Mouse (Mus musculus) hindbrain, embryonic 15.5 days (tissue): Measurements from ENCODE around the gene Ppp2r3a. TPM values are rescaled to one million over a fixed set of nuclear protein-coding genes. Genes with fewer than 3 reads are reported as not detected.

Source experiments
- ATAC-seq: fragments of 200-750 bp; cut with Nextera tagmentation; 2 replicates; pipeline ENCODE4 v1.8.0; 2017; ENCODE audit warnings: low read depth, moderate number of reproducible peaks, moderate TSS enrichment; ENCODE audit not compliant: low FRiP score
- H3K27ac ChIP-seq: fragments of 300-500 bp; sonication (generic); replicated peaks from 2 replicates; pipeline ENCODE4 v1.5.1; 2015; ENCODE audit warnings: mild to moderate bottlenecking, inconsistent platforms
- H3K27me3 ChIP-seq: fragments of 300-500 bp; sonication (generic); 2 replicates; pipeline ENCODE4 v1.6.1; 2015; ENCODE audit warnings: control low read depth, inconsistent platforms
- H3K36me3 ChIP-seq: fragments of 300-500 bp; sonication (generic); 2 replicates; pipeline ENCODE4 v1.6.1; 2015; ENCODE audit warnings: control low read depth, inconsistent platforms
- H3K4me1 ChIP-seq: fragments of 300-500 bp; sonication (generic); replicated peaks from 2 replicates; pipeline ENCODE4 v1.6.1; 2015; ENCODE audit warnings: control low read depth, inconsistent platforms
- H3K4me2 ChIP-seq: fragments of 300-500 bp; sonication (generic); 2 replicates; pipeline ENCODE4 v1.6.1; 2015; ENCODE audit warnings: moderate library complexity, mild to moderate bottlenecking, inconsistent platforms
- H3K4me3 ChIP-seq: fragments of 300-500 bp; sonication (generic); 2 replicates; pipeline ENCODE4 v1.5.1; 2015; ENCODE audit warnings: mild to moderate bottlenecking, inconsistent platforms
- H3K9ac ChIP-seq: fragments of 300-500 bp; sonication (generic); 2 replicates; pipeline ENCODE4 v1.6.1; 2015; ENCODE audit warnings: inconsistent platforms
- H3K9me3 ChIP-seq: fragments of 300-500 bp; sonication (generic); 2 replicates; pipeline ENCODE4 v1.6.1; 2016; ENCODE audit warnings: control low read depth, inconsistent platforms
- WGBS: fragments of 180-500 bp; shearing (Covaris S2); methylation state at CpG from one replicate; pipeline ENCODE4 v1.1.7; 2015; 5-methylcytosine and 5-hydroxymethylcytosine counted together
- polyA plus RNA-seq: library from polyadenylated mRNA; unstranded; fragments of >200 nt; fragmentation: Nextera tagmentation; extraction: Ambion mirVana; gene quantifications from 2 replicates; pipeline ENCODE4 v1.2.1, GENCODE M21; 2015

The Ppp2r3a gene
- polyA plus RNA-seq, 1 experiment from 2014 or later = 23.3 TPM

DNA sequence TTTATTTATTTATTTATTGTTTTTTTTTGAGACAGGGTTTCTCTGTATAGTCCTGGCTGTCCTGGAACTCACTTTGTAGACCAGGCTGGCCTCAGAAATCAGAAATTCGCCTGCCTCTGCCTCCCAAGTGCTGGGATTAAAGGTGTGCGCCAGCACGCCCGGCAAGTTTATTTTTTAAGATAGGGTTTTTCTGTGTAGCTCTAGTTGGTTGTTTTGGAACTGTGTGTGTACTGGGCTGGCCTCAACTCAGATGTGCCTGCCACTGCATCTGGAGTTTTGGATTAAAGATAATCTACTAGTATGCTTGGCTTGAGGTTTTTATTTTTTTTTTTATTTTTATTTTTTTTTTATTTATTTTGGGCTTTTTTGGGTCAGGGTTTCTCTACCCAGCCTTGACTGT, 156.2 kb downstream of the Ppp2r3a start:
- Histone ChIP-seq H3K4me1 (0 out of 2 replicates have a peak, but pooled peaks cover 3% of the 10 kb centered on the region), H3K4me3 (no peak overlapping the region), H3K36me3 (0 out of 2 replicates have a peak, but pooled peaks cover under 1% of the 10 kb centered on the region), H3K9ac (no peak overlapping the region), H3K27me3 (no peaks in the 10 kb centered on the region), H3K27ac (no peak overlapping the region), H3K9me3 (no peaks in the 10 kb centered on the region), H3K4me2 (no peak overlapping the region)
- ATAC-seq = no peak
- WGBS = 97% methylated on average over 4 of the region's 4 CpGs

DNA sequence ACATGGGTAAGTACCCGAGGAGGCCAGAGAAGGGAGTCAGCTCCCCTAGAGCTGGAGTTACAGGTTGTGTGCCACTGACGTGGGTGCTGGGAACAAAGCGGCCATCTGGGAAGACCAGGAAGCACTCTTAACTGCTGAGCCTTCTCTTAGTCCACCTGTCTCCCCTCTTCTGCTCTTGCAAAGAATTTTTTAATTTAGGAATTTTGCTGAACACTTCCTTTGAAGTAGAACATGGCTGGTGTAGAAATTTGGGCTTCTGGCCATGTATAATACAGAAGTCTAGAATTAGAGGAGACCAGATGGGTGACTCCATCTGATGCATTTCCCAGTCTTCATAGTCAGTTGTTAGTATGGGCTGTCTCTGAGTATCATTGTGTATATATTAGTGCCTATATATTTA, 167.9 kb downstream of the Ppp2r3a start:
- peaks cover 27% of the 10 kb centered on the region for H3K4me1 ChIP-seq
- no peak overlapping the region for H3K9ac ChIP-seq
- no peak overlapping the region for H3K4me3 ChIP-seq
- WGBS = 89% methylated on average over 3 of the region's 3 CpGs
- H3K9me3 ChIP-seq = no peaks in the 10 kb centered on the region
- no peaks in the 10 kb centered on the region for H3K27me3 ChIP-seq
- ATAC-seq = no peak
- H3K27ac ChIP-seq = no peak overlapping the region
- H3K36me3 ChIP-seq = no peaks in the 10 kb centered on the region
- H3K4me2 ChIP-seq = no peak overlapping the region

DNA sequence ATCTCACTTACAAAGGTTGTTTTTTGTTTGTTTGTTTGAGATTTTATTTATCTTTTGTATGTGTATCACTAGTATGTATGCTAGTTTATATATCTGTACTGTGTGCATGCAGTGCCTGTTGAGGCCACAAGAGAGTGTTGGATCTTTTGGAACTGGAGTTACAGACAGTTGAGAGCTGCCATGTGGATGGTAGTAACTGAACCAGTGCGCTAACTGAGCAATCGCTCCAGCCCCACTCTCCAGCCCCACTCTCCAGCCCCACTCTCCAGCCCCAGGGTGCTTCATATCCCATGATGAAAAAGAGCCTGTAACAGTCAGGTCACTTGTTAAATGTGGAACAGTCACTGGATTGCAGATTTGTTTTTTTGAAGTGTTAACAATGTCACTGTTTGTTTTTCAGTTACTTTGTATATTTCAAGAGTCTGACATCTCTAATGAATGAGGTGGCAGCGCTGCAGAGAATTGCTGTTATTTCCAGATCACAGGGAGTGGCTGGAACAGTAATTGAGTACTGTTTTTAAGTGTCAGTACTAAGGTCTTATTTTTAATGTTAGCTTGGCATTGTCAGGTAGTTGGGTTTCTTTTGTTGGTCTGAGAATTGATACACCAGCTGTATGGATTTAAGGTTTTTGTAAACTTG, 171.4 kb downstream of the Ppp2r3a start:
- Histone ChIP-seq H3K4me3 (no peak overlapping the region), H3K9me3 (no peaks in the 10 kb centered on the region)

DNA sequence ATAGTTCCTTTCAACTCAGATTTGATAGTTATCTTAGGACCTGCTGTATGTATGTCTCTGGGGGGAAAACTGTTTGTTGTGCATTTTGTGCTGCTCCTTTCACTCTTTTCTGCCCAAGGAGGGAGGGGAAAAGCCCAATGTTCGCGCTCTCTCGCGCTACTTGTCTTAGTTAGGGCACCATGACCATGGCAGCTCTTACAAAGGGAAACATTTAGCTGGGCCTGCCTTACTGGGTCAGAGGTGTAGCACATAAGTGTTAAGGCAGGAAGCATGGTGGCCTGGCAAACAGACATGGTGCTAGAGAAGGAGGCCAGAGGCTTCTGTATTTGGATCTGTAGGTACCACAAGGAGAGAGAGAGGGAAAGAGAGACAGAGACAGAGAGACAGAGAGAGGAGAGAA, 173.0 kb downstream of the Ppp2r3a start:
- Histone ChIP-seq H3K27ac (no peak overlapping the region), H3K9ac (no peak overlapping the region), H3K9me3 (no peaks in the 10 kb centered on the region), H3K4me2 (peak overlapping the region; percentile 82), H3K4me3 (peak overlapping the region; percentile 24), H3K36me3 (no peaks in the 10 kb centered on the region), H3K27me3 (no peaks in the 10 kb centered on the region), H3K4me1 (peaks cover 45% of the 10 kb centered on the region)
- ATAC-seq = no peak
- 37% methylated on average over 4 of the region's 4 CpGs for WGBS

More for the DNA sequence above, 171.4 kb downstream of the Ppp2r3a start:
- H3K9ac ChIP-seq = no peak overlapping the region
- H3K4me1 ChIP-seq = peaks cover 45% of the 10 kb centered on the region
- H3K27me3 ChIP-seq = no peaks in the 10 kb centered on the region
- H3K4me2 ChIP-seq = peak overlapping the region; percentile 27; the same call in 1 of the 2 replicates
- WGBS = 59% methylated on average over 3 of the region's 3 CpGs
- no peaks in the 10 kb centered on the region for H3K36me3 ChIP-seq
- H3K27ac ChIP-seq = no peak overlapping the region
- ATAC-seq = no peak

DNA sequence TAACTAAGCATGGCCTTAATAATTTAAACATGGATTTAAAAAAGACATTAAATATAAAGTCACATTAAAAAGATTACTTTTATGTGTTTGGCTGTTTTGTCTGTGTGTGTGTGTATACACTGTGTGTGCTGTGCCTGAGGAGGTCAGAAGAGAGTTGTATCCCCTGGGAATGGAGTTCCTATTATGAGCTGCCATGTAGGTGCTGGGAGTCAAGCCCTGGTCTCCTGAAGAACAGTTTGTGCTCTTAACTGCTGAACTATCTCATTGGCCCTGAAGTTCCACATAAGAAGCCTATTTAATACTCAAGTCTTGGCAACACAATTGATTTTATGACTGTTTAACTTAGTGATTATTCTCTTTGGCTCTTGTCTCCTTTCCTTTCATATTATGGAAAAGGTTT, 174.1 kb downstream of the Ppp2r3a start:
- Histone ChIP-seq H3K27ac (no peak overlapping the region), H3K36me3 (no peaks in the 10 kb centered on the region), H3K9ac (peak overlapping the region; percentile 91; the same call in 1 of the 2 replicates), H3K4me1 (peaks cover 51% of the 10 kb centered on the region), H3K4me2 (peak overlapping the region; percentile 82), H3K27me3 (no peaks in the 10 kb centered on the region), H3K9me3 (no peaks in the 10 kb centered on the region), H3K4me3 (peak overlapping the region; percentile 72)
- no peak for ATAC-seq

DNA sequence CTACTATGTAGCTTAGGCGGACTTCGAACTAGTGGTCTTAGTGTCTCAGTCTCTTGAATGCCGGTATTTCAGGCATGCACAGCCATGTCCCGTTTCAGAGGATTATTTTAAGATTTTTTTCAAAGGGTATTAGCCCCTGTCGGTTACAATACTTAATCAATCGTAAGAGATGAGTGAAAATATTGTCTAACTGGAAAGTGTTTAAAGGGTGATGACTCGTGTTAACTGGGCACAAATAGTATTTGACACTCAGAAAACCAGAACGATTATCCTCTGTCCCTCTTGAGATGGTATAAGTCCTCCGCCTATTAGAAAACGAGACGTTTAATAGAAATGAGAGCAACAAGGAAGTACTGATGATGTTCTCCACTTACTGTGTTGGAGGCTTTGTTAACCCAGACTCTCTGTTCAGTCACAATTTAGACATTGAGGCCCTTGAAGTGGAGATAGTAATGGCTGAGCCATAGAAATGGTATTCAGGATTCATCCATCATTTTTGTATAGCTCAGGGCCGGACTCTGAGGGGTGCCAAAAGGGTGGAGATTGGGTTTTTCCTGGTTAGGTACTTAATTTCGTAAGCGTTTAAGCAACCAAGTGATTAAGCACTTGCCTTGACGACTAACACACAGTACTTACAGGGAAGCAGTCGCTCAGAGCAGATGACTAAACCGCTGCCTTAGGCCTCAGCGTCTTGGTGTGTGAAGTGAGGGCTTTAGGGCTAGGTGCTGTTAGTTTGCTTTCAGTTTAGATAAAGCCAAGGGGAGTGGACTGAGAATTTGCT, 175.3 kb downstream of the Ppp2r3a start:
- H3K9ac ChIP-seq = peak overlapping the region; percentile 91
- H3K4me3 ChIP-seq = peak overlapping the region; percentile 72
- H3K4me1 ChIP-seq = peaks cover 47% of the 10 kb centered on the region
- no peaks in the 10 kb centered on the region for H3K9me3 ChIP-seq
- no peaks in the 10 kb centered on the region for H3K36me3 ChIP-seq
- H3K4me2 ChIP-seq = peak overlapping the region; percentile 82
- no peak for ATAC-seq
- under 1% methylated on average over 18 of the region's 18 CpGs for WGBS
- no peaks in the 10 kb centered on the region for H3K27me3 ChIP-seq
- no peak overlapping the region for H3K27ac ChIP-seq

DNA sequence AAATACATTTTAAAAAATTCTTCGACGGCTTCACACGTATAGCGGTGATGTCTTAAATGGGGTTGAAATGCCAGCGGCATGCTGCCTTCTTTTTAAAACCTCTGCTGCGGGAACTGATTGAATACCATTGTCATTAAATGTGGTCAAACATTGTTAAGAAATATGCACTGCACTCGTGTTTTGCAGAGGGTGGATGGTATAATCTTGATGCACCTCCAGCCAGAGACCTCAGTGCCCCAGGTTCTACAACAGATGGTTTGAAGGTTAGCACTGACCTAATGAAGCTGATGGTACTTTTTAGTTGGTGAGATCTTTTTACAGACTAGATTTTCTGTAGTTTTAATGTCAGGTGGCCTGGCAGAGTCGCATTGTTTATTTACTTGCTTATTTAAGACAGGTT, 175.9 kb downstream of the Ppp2r3a start:
- Histone ChIP-seq H3K36me3 (no peaks in the 10 kb centered on the region), H3K4me1 (peaks cover 43% of the 10 kb centered on the region), H3K9me3 (no peaks in the 10 kb centered on the region), H3K4me3 (peak overlapping the region; percentile 72), H3K4me2 (peak overlapping the region; percentile 82), H3K27ac (no peak overlapping the region), H3K9ac (peak overlapping the region; percentile 91), H3K27me3 (no peaks in the 10 kb centered on the region)
- 2% methylated on average over 8 of the region's 8 CpGs for WGBS
- ATAC-seq = no peak

DNA sequence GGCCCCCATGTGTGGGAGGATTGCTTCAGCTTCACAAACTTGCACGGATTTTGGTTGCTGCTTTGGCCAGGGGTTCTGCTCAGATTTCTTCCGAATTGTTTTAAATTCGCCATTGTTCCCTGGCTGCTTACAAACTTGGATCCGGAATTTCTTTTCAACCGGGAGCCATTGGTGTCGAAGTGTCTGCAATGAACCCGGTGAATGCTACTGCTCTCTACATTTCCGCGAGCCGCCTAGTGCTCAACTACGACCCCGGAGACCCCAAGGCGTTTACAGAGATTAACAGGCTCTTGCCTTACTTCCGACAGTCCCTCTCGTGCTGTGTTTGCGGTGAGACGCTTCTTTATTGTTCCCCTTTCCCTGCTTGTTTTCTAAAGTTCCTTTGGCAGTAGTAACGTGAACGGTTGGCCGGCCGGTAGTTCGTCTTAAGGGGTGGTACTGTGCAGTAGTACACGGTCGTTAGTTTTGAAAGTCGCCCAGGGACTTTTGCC, 176.5 kb downstream of the Ppp2r3a start:
- WGBS = under 1% methylated on average over 25 of the region's 25 CpGs
- Histone ChIP-seq H3K9ac (peak overlapping the region; percentile 91), H3K4me1 (peaks cover 39% of the 10 kb centered on the region), H3K9me3 (no peaks in the 10 kb centered on the region), H3K27me3 (no peaks in the 10 kb centered on the region), H3K27ac (peak overlapping the region; percentile 100), H3K4me2 (peak overlapping the region; percentile 82), H3K4me3 (peak overlapping the region; percentile 72), H3K36me3 (no peaks in the 10 kb centered on the region)
- no peak for ATAC-seq

DNA sequence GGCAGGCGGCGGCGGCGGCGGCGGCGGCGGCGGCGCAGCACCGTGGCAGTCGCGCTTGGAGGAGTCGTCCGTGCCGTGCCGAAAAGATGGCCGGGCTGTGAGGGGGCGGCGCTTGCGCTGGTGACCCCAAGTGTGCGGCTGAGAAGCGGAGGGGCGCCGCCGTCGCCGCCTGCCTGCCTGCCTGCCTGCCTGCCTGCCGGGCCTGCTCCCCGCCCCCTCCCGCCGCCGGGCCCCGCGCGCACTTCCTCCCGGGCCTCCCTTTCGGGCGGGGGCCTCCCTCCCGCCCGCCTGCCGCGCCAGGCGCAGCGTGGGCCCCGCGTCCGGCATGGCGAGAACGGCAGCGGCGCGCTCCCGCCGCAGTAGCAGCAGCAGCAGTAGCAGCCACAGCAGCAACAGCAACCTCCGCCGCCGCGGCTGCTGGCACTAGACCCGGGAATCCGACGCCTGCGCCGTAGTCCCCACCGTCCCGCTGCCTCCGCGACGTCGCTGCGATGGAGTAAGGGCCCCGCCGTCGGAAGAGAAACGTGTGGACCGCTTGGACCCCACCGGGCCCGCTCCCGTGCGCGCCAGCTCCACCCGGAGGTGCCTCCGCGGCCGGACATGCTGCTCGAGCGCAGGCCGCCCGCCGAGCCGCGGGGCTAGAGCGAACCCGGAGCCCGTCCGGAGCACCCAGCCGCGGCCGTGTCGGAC, 177.1 kb downstream of the Ppp2r3a start:
- Histone ChIP-seq H3K27me3 (no peaks in the 10 kb centered on the region), H3K27ac (peak overlapping the region; percentile 100), H3K4me2 (peak overlapping the region; percentile 82), H3K9ac (peak overlapping the region; percentile 91), H3K36me3 (no peaks in the 10 kb centered on the region), H3K4me3 (peak overlapping the region; percentile 72), H3K9me3 (no peaks in the 10 kb centered on the region), H3K4me1 (peaks cover 33% of the 10 kb centered on the region)
- WGBS = under 1% methylated on average over 60 of the region's 100 CpGs
- peak; percentile 61 for ATAC-seq

DNA sequence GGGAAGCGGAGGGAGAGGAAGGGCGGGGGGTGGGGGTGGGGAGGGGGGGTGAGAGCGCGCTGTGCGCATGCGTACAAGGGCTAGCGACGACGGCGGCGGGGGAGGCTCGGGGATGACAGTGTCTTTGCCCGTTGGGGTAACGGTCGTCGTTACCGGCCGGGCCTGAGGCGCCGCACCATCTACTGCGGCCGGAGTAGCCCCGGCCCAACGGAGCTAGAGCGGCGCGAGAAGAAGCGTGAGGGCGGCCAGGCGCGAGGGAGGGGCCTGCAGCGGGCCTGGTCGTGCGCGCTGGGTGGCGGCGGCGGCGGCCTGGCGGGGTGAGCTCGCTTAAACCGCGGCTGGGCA, 177.6 kb downstream of the Ppp2r3a start, which contains the start of gene Msl2:
Gene Msl2 (plus strand): TSS at position 115 of the 345 bp plus-strand sequence.
- H3K36me3 ChIP-seq = no peaks in the 10 kb centered on the region

DNA sequence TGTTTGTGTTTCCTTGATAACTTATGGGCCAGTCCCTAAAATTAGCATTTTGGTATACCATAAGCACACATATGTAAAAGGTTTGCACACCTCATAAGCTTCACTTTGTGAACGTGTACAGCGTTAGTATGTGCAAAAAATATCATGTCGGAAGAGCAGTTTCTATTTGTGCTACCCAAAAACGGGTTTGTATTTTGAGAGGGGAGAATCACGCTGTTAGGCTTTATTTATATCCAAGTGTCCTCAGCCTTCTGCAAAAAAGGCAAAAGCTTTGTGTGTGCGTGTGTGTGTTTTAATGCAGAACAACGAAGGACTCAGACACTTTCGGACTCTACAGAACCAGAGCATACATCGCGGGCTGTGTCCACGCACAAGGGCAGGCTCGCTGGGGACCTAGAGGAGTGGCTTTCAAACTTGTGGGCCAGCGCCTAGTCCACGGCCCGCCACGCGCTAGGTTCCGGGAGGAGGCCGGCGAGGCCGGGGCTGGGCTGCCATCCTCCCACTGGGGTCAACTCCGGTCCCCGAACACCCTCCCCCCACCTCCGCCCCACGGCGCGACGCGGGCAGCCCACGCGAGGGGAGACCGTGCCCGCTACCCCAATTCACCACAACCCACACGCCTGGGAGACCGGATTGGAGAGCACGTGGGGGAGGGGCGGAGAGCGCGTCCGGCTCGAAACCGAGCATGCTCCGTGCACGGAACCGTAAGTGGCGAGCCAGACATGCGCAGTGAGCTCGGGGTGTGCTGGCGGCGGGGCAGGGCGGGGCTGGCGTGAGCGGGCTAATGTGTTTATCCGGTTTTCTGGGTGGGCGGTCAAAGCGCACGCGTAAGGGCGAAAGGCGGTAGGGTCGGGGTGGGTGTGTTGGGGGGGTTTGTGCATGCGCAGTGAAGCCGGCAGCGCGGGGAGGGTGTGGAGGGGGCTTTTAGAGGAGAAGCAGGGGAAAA, 178.3 kb downstream of the Ppp2r3a start:
- peak overlapping the region; percentile 81 for H3K9ac ChIP-seq
- H3K36me3 ChIP-seq = no peaks in the 10 kb centered on the region
- peak; percentile 96 for ATAC-seq
- WGBS = 1% methylated on average over 59 of the region's 65 CpGs
- H3K27ac ChIP-seq = peak overlapping the region; percentile 95
- peak overlapping the region; percentile 68 for H3K4me2 ChIP-seq
- no peaks in the 10 kb centered on the region for H3K27me3 ChIP-seq
- peak overlapping the region; percentile 72 for H3K4me3 ChIP-seq
- H3K9me3 ChIP-seq = no peaks in the 10 kb centered on the region
- H3K4me1 ChIP-seq = peaks cover 21% of the 10 kb centered on the region

More for the DNA sequence above, 177.6 kb downstream of the Ppp2r3a start, which contains the start of gene Msl2:
- peak; percentile 71; the same call in 1 of the 2 replicates for ATAC-seq
- no peaks in the 10 kb centered on the region for H3K27me3 ChIP-seq
- WGBS = under 1% methylated on average over 38 of the region's 43 CpGs
- H3K4me2 ChIP-seq = peak within 1 kb of the TSS; percentile 82
- H3K27ac ChIP-seq = peak within 1 kb of the TSS; percentile 100
- H3K9me3 ChIP-seq = no peaks in the 10 kb centered on the region
- peak within 1 kb of the TSS; percentile 91 for H3K9ac ChIP-seq
- peaks cover 28% of the 10 kb centered on the region for H3K4me1 ChIP-seq
- H3K4me3 ChIP-seq = peak within 1 kb of the TSS; percentile 72
